Mouse (Mus musculus) lung, adult 2 months (tissue): Measurements from ENCODE around the gene Akr7a5. TPM values are rescaled to one million over a fixed set of nuclear protein-coding genes. Genes with fewer than 3 reads are reported as not detected.

Experiments
- DNase-seq: peaks from one replicate; pipeline ENCODE4 v3.0.0; 2022
- H3K4me1 ChIP-seq: fragments of 200-500 bp; 2 replicates; pipeline ENCODE4 v1.6.1; 2011; ENCODE audit warnings: low read length; ENCODE audit not compliant: control insufficient read depth, insufficient read depth
- H3K4me3 ChIP-seq: fragments of 200-500 bp; replicated peaks from 2 replicates; pipeline ENCODE3; 2011; ENCODE audit warnings: low read depth, mild to moderate bottlenecking, control low read depth, low read length; ENCODE audit errors: extremely low read depth
- CTCF ChIP-seq: fragments of 200-500 bp; IDR thresholded peaks from 2 replicates; pipeline ENCODE4 v1.5.1; 2011; ENCODE audit warnings: mild to moderate bottlenecking, low read length, control low read depth; ENCODE audit not compliant: insufficient read depth
- POLR2A ChIP-seq: fragments of 200-500 bp; IDR thresholded peaks from 2 replicates; pipeline ENCODE4 v1.6.1; 2011; ENCODE audit warnings: low read depth, mild to moderate bottlenecking, control low read depth, low read length, borderline replicate concordance; ENCODE audit errors: extremely low read depth
- WGBS: fragments of 180-500 bp; shearing (Covaris S2); methylation state at CpG from one replicate; pipeline ENCODE4 v1.1.7; 2018; 5-methylcytosine and 5-hydroxymethylcytosine counted together
- polyA plus RNA-seq: library from polyadenylated mRNA; depleted of rRNA; stranded (reverse); fragments of >200 nt; gene quantifications from 2 replicates; pipeline ENCODE4 v1.2.3, GENCODE M21; 2012

Akr7a5 gene
- polyA plus RNA-seq, 1 experiment = 30.9 TPM

DNA sequence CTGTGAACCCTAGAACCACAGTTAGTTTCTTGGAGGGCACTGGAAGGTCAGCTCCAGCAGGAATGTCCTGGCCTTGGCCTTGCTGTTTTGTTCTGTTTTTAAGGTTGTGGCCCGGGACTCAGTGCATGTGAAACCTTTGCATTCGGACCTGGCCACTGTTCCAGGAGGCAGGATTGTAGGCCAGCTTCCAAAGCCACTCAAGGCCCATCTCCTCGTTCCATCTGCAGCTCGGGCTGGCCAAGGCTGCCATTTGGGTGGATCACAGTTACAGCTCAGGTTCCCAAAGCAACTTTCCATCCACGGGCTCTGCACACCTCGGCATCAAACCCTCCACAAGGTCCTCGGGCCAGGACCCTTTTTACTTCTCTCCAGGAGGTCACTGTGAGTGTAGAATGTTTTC lies 36.0 kb upstream of the Akr7a5 start:
- WGBS = 85% methylated on average over 7 of the region's 7 CpGs
- no peak for DNase-seq
- no peak for TF ChIP-seq CTCF
- TF ChIP-seq POLR2A = no peak
- Histone ChIP-seq H3K4me1 (no peaks in the 10 kb centered on the region), H3K4me3 (no peak overlapping the region)

DNA sequence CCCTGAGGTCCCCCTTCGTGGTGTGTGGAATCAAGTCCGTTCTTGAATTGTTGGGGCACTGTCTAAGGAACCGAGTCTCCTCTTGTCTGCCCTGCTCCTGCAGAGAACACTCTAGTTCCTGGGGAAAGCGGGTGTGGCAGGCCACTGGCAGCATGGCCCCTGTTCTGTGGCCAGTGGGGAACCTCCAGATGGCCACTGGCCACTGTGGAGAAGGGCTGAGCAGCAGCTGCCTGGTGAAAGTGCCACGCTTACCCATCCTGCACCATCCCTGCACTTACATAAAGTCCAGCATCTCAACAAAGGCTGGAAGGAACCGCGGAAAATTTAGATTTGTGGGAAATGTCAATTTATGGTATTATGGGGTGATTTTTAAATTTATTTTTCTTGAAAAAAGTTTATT lies 34.1 kb upstream of the Akr7a5 start:
- TF ChIP-seq POLR2A = no peak
- no peak for TF ChIP-seq CTCF
- 82% methylated on average over 7 of the region's 7 CpGs for WGBS

DNA sequence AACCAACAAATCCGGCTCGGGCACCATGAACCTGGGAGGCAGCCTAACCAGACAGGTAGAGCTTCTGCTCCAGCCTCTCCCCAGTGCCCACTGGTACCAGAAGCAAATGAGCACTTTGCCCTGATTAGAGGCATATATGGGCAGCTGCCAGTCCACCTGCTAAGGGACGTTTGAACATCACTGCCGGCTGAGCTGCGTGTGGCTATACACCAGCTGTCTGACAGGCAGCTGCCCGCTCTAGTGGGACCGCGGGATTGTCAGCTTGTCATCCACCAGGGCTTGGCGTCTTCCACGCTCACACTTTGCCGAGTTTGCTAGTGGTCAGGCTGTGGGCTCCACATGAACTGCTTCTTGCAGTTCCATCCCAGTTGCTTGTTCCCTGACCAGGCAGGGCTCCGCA lies 30.0 kb upstream of the Akr7a5 start:
- Histone ChIP-seq H3K4me1 (no peaks in the 10 kb centered on the region), H3K4me3 (no peak overlapping the region)
- TF ChIP-seq CTCF (no peak), POLR2A (no peak)
- DNase-seq = no peak
- 86% methylated on average over 12 of the region's 12 CpGs for WGBS

More for the DNA sequence above, 34.1 kb upstream of the Akr7a5 start:
- Histone ChIP-seq H3K4me3 (no peak overlapping the region), H3K4me1 (no peaks in the 10 kb centered on the region)
- DNase-seq = no peak

DNA sequence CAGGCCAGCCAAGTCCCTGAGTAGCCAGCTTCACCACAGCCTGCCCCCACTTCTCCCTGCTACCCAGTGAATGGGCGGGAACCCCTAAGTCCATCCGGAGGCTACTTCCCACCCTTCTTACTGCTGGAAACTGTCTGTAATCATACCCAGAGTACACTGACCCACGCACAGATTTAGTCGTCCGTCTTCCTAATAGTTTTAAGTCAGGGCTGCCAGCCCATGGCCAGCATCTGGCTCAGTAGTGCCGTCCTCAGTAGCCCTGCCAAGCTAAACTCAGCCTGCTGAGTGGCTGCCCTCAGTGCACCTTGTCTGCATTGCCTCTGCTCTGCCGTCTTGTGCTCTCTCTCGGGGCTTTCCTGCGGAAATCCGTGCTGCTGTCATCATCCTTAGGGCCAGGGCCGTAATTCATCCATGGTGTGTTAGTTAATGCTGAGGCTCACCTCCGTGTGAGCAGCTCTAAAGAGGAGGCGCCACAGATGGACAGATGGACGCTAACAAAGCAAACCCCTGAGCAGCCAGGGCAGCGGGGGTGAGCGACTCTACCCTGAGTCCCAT lies 28.7 kb upstream of the Akr7a5 start:
- TF ChIP-seq POLR2A (no peak), CTCF (no peak)
- no peaks in the 10 kb centered on the region for H3K4me1 ChIP-seq
- DNase-seq = no peak
- no peak overlapping the region for H3K4me3 ChIP-seq
- 90% methylated on average over 16 of the region's 16 CpGs for WGBS

DNA sequence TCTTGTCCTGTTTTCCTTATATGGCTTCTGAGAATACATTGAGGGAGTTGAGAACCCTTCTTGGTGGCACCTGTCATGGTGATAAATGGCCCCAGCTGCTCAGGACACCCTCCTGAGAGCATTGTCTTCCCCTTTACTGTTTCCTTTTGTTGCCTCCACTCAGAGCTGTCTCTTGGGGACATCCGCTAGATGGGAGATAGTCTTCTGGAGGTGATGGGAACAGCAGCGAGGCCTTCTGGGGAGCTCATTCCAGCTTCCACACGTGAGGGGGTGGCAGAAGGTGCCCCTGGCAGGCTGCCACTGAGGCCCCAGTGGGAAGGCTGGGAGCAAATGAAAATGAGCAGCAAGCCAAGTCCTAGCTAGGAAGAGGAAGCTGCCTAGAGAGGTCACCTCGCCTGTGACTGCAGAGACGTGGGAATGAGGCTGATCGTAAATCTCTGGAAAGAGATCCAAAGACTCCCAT lies 27.6 kb upstream of the Akr7a5 start:
- TF ChIP-seq CTCF (no peak), POLR2A (no peak)
- no peak for DNase-seq
- Histone ChIP-seq H3K4me3 (no peak overlapping the region), H3K4me1 (0 out of 2 replicates have a peak, but pooled peaks cover 2% of the 10 kb centered on the region)
- WGBS = 43% methylated on average over 6 of the region's 6 CpGs

DNA sequence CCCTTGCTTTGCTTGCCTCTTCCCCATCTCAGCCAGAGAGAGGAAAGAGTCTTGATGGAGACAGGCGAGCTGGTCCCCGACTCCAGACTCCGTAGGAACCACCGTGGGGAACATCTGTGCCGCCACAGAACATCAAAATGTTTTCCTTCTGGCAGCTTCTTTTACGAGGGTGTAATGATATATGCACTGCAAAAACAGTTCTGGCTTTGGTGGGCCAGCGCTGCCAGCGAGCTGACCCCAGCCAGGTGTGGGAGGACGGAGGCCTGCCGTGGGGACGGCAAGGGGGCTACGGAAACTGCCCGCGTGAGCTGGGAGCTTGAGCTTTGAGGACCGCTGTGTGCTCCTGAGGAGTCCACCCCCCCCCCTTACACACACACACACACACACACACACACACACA lies 25.7 kb upstream of the Akr7a5 start:
- no peak for DNase-seq
- Histone ChIP-seq H3K4me3 (no peak overlapping the region), H3K4me1 (0 out of 2 replicates have a peak, but pooled peaks cover 2% of the 10 kb centered on the region)
- TF ChIP-seq CTCF = no peak
- TF ChIP-seq POLR2A = no peak
- WGBS = 88% methylated on average over 15 of the region's 15 CpGs

DNA sequence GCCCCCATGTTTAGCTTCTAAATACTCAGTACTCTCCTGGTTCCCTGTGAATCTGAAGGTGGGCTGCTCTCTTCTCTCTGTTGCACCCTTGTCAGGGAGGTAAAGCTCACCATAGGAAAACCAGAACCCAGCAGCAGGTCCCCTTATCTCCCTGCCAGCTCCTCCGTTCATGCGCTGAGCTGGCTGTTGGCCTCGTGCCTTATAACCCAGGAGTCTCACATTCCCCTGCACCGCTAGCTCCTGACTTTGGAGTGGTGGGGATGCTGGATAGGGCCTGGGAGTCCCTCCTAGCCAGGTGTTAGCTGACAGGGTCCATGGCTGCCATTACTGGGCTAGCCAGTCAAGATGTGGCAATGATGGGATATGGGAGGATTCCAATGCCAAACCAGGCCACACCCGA lies 24.3 kb upstream of the Akr7a5 start:
- TF ChIP-seq POLR2A (no peak), CTCF (no peak)
- 74% methylated on average over 5 of the region's 5 CpGs for WGBS
- no peak overlapping the region for H3K4me3 ChIP-seq
- no peak for DNase-seq
- 0 out of 2 replicates have a peak, but pooled peaks cover 2% of the 10 kb centered on the region for H3K4me1 ChIP-seq

DNA sequence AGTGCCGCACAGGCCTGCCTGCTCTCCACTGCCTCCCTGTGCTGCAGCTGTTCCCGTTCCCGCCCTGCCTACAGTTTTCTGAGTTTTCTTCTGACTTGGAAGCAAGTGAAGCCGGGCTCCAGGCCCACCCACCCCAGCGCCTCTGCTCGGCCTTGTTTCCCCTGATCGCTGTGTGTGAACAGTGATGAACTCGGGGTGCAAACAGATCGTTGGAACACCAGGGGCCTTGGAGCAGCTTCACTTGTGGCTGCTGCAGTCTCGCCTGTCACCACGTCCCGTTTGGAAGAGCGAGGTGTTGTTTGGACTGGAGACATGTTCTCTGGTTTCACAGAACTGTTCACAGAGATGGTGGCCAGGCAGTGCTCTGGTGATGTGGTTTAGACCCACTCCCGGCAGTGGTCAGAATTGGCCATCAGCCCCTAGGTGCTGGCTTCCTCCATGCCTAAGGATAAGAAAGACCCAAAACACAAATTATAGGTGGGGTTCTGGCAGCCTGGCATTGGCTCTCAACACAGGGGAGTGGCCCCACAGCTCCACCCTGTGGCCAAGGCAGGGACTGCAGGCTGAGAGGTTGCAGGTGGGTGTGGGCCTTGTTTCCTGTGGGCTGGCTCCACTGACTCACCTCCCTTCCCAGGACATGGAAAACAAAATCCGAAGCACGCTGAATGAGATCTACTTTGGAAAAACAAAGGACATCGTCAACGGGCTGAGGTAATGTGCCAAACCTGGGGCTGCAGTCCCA lies 23.3 kb upstream of the Akr7a5 start:
- peak; percentile 89 for DNase-seq
- TF ChIP-seq CTCF (peak; percentile 93), POLR2A (no peak)
- Histone ChIP-seq H3K4me3 (no peak overlapping the region), H3K4me1 (0 out of 2 replicates have a peak, but pooled peaks cover 2% of the 10 kb centered on the region)
- 59% methylated on average over 18 of the region's 18 CpGs for WGBS

DNA sequence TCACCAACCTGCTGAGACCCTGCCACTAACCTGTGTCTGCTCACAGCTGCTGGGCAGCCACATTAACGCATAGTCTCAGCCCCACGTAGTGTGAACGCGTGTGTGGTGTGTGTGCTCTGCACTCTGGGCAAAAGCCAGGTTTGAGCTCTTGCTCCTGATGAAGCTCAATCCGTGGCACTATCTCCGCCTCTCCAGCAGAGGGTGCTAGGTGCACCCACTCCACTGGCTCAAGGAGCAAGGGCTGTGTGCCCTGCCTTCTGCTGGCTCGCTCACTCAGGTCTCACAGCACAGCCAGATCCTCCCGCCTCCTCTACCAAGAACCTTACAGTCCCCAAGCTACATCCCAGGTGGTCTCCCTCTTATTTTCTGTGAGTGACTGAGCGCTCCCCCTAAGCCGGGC lies 21.5 kb upstream of the Akr7a5 start:
- H3K4me1 ChIP-seq = 0 out of 2 replicates have a peak, but pooled peaks cover 2% of the 10 kb centered on the region
- TF ChIP-seq POLR2A = no peak
- peak; percentile 94 for TF ChIP-seq CTCF
- H3K4me3 ChIP-seq = no peak overlapping the region
- 61% methylated on average over 10 of the region's 10 CpGs for WGBS
- peak; percentile 46 for DNase-seq

DNA sequence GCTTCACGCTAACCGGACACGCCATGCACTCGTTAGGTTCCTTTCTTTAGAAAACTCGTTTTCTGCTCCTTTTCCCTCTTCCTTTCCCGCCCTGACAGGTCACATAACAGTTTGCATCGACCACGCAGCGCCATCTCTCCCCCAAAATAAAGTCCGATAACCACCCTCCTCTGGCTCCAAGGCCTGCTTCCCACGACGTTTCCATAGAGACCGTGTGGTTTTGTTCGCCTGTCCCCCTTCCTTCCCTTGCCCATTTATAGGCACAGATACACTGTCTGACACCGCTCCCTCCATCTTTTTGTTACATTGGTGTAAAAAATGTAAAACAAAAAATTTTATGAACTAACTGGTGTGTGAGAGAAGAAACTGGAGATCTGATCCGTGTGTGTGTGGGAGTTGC lies 19.4 kb upstream of the Akr7a5 start:
- H3K4me1 ChIP-seq = 0 out of 2 replicates have a peak, but pooled peaks cover 2% of the 10 kb centered on the region
- TF ChIP-seq CTCF = no peak
- no peak for TF ChIP-seq POLR2A
- DNase-seq = no peak
- no peak overlapping the region for H3K4me3 ChIP-seq
- WGBS = 87% methylated on average over 16 of the region's 16 CpGs
